Mouse (Mus musculus) left cerebral cortex, adult 18-20 months (tissue): ENCODE results near the gene Raly. TPM values are rescaled to one million over a fixed set of nuclear protein-coding genes. Genes with fewer than 3 reads are reported as not detected.
A peak's percentile ranks its signal among the peaks of the same experiment; 100 is the strongest.

Experiments
- DNase-seq, 2 experiments: peaks; one replicate each; pipeline ENCODE4 v3.0.0; 2021 to 2022; ENCODE audit warnings: low spot score in 2 of 2, mixed read lengths in 1 of 2
- long read RNA-seq, 2 experiments: library from polyadenylated mRNA; stranded (forward); transcript quantifications; one replicate each; pipeline ENCODE4 v2.0.0; 2021
- total RNA-seq, 2 experiments: library from RNA; stranded (reverse); gene quantifications; 2 replicates each; pipeline ENCODE4 v1.2.3; 2021

Gene Raly
- total RNA-seq, result 100 to 1,000 TPM; 104 to 109 TPM
- long read RNA-seq, experiment 1, partial matches to known transcripts, result 1 of 6 reads
- long read RNA-seq, experiment 1, other reads (novel, unspliced or antisense), result 2 of 6 reads
- long read RNA-seq, experiment 2, partial matches to known transcripts, result 3 of 4 reads
- long read RNA-seq, experiment 2, other reads (novel, unspliced or antisense), result 0 of 4 reads

- DNase-seq, result peak; percentile 92 to 95
Measured at GRCm38 (mm10) chr2:154790656-154791483, at the start of gene Raly, which contains the start of gene a. Raly (plus strand) TSS chr2:154791096. a (plus strand) TSS chr2:154791402.

GRCm38 (mm10) chr2:154742911-154743819 is 47.7 kb upstream of the Raly start:
- no peak for DNase-seq

- no peak for DNase-seq
Measured at GRCm38 (mm10) chr2:154743915-154744314, 47.0 kb upstream of the Raly start.

GRCm38 (mm10) chr2:154748383-154748782 is 42.5 kb upstream of the Raly start:
- no peak for DNase-seq

DNA sequence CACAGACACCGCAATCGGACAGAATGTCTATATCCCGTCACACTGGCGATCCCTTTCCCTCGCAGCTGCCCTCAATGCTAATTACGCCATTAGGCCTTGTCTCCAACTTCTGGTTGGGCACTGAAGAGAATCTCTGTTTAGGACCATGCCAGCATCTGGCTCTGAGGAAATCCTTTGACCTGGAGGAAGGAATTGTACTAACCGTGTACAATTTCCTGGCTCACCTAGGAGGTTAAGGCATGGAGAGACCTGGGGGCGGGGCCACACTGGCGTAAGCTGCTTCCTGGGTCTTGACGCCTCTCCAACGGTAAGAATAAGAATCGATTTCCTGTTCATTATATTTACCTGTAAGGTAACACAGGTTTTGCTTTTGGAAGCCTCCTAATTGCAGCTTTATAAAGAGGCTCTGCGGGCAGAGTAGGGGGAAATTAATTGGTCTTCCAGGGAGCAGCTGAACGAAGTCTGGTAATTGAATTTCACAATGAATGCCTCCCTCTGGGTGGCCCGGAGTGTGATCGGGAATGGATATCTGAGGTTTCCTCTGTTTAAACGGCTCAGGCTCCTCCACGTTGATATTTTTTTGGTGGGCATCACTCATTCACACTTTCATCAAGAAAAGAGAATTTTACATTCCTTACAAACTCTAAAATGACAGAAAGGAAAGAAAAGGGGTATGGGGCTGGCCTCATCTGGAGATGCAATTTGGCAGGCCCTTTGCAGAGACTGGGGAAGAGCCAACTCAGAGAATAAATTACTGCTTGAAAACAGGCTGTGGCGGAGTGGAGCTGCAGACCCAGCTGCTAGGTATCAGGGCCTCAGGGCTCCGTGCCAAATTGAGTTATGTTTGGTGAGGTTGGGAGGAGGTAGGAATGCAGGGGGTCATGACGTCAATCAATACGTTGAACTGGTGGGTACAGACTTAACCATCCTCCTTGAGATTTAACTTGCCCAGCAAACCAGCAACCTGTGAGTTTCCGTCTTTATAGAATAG is 41.6 kb upstream of the Raly start:
- no peak for DNase-seq

DNA sequence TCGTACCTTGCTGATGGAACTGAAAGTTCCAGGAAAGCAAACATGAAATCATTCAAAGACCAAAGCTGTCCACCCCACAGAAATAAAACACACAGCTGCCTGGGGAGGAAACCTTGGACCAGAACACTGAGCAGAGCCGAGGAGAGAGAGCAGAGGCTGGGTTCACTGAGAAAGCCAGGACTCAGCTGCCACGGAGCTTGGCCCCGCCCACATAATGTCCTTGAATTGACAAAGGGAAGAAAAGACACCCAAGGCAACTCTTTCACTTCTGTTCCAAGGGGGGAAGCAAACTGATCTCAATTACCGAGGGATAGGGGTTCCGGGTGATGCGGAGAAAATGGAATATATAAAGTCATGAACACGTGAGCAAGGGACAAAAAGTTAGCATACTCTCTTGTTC is 39.0 kb upstream of the Raly start:
- DNase-seq, result no peak

- DNase-seq, result no peak
Measured at GRCm38 (mm10) chr2:154754068-154754560, 36.8 kb upstream of the Raly start.

DNA sequence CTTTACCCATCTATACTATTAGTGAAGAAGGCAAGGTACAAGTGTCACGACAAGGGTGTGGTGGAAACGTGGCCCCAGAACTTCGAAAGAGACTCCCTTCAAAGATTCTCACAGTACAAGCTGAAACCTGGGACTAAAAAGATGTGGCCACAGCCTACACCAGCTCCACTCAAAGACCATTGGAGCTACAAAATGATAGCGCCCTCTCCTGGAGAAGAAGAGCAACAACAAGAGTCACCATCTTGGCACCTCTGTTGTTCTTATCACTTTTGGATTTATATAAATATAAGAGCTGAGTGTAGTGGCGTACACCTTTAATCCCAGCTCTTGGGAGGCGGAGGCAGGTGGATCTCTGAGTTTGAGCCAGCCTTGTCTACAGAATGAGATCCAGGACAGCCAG is 35.1 kb upstream of the Raly start:
- no peak for DNase-seq

DNA sequence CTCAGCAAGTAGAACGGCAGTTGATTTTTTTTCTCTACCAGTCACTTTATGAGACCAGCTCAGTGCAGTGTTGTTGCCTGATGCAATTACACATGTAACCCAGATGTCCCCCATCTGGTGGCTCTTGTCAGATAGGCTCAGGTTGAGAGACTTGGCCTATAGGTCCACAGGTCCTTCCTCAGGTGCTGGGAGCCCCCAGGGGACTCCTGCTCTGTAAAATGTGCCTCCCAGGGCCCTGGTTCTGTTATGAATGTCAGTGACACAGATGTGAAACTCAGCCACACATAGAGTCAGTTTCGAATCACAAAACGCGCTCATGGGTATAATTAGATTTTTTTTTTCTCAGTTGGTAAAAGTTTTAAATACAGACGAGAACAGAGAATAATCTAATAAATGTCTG is 33.2 kb upstream of the Raly start:
- DNase-seq, result no peak

DNA sequence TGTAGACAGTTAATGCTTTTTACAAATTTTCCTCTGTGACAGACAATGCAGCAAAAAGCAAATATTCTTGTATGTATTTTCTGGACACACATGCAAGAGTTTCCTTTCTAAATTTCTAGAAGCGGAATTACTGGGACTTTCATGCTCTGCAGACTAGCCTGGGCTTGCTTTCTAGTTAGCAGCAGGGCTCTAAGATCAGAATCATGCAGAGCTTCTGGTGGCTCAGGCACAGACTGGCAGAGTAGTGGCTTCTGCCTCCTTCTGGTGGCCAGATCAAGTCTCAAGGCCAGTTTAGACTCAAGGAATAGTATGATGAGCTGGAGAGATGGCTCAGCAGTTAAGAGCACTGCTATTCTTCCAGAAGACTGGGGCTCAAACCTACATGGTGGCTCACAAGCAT is 32.4 kb upstream of the Raly start:
- no peak for DNase-seq

DNA sequence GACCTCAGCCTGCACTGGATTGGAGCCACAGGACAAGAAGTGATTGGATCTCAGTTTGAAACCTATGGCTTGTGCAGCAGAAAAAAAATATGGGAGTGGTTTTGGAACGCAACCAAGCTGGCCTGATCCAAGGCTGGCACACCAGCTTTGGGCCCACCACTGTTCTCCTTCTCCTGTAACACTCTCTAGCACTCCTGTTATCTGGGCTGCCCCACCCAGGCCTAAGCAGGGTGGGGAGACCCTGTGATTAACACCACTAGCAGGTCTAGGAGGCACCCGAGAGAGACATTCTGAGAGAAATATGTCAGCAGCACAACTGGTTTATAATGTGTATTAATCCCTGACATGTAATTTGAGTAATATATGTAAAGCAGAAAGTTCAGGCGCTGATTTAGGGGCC is 27.7 kb upstream of the Raly start:
- DNase-seq, result no peak

DNA sequence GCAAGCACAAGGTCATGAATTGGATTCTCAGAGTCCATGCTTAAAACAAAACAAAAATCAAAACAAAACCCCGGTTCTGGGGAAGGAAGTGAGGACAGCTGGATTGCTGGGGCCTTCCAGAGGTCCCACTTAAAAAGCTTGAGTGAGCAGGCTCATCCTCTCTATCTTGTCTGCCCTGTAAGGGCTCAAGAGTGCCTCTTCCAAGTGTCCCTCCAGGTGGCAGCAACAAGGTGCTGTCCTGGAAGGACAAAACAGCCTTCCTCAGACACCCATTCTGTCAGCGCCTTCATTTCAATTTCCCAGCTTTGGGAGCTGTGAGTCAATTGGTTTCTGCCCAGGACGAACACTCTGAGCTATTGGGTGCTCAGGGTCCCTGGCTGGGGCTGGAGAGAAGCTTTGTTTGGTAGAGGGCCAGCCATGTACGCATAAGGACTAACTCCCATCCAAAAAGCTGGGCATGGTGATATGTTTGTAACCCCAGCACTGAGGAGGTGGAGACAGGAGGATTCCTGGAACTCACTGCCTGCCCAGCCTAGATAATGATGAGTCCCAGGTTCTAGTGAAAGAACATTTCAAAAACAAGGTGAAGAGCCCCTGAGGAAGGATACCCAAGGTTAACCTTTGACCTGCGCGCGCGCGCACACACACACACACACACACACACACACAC is 25.9 kb upstream of the Raly start:
- DNase-seq, result no peak

DNA sequence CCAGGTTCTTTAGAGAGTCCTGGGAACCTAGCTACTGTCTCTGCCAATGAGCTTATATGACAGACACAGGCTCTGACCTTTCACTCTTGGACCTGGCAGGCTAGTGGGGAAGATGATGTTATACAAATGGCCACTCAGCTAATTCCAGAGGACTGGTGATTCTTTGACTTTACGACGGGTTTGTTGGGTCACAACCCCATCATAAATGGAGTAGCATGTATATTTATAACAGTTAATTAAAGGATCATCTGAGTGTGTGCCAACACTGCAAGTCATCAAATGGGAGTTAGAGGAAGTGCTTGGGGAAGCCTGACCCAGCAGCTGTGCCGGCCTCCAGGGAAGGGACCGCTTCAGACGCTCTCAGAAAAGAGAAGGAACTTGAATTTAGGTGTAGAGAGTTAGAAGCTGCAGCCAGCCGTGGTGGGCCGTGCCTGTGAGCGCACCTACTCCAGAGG is 25.3 kb upstream of the Raly start:
- DNase-seq, result no peak

GRCm38 (mm10) chr2:154767051-154767450 is 23.8 kb upstream of the Raly start:
- no peak for DNase-seq

DNA sequence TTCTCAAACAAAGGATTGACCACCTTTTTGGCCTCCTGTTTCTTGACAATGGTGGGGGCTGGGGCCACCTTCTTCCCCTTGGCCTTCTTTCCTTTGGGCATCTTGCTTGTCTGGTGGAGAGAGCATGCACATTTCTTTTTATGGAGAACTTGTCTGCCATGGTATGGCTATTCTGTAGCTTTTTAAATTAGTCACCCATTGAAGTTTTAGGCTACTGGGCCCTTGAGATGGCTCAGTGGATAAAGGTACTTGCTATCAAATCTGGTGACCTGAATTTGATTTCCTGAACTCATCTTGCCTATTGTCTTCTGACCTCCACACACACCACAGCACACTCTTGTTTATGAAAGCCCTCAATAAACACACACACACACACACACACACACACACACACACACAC is 21.0 kb upstream of the Raly start, which contains the start of gene Gm14214:
Gene Gm14214, minus strand, starts transcription at position 101 of the 400 bp plus-strand sequence.
- no peak for DNase-seq

GRCm38 (mm10) chr2:154771604-154772003 is 19.3 kb upstream of the Raly start:
- DNase-seq, result no peak

GRCm38 (mm10) chr2:154774032-154774431 is 16.9 kb upstream of the Raly start:
- DNase-seq, result no peak

- DNase-seq, result no peak
Measured at GRCm38 (mm10) chr2:154776496-154776895, 14.4 kb upstream of the Raly start.

GRCm38 (mm10) chr2:154779648-154780047 is 11.2 kb upstream of the Raly start:
- DNase-seq, result no peak

DNA sequence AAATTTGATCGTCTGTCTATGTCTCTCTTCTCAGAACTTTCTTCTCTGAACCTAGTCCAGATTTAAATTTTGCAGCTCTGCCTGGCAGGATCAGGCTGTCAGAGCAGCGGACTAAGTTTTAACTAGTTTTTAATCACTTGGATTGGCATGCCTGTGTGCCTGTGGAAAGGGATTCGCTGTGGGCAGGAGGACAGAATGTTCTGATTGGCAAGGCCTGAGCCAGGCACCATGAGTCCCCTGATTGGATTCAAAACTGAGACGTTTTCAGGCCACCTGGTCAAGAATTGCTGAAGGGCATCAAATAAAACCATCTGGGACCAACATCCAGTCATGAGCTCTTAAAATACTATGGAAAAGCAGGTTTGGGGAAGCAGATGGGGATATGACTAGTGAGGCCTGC is 8.5 kb upstream of the Raly start:
- no peak for DNase-seq
